Mouse (Mus musculus) liver, embryonic 11.5 days (tissue): ENCODE results near the gene Pigk. TPM values are rescaled to one million over a fixed set of nuclear protein-coding genes. Genes with fewer than 3 reads are reported as not detected.

Experiments used
- ATAC-seq: fragments of 200-750 bp; cut with Nextera tagmentation; replicated peaks from 2 replicates; pipeline ENCODE4 v1.8.0; 2017; ENCODE audit warnings: moderate number of reproducible peaks, mild to moderate bottlenecking, moderate TSS enrichment, moderate library complexity; ENCODE audit not compliant: low FRiP score
- DNase-seq: peaks from one replicate; pipeline ENCODE4 v3.0.0-alpha.2; 2017; ENCODE audit warnings: low spot score
- H3K27ac ChIP-seq: fragments of 300-500 bp; sonication (generic); 2 replicates; pipeline ENCODE4 v1.5.1; 2014; ENCODE audit warnings: mild to moderate bottlenecking, low read depth, low read length, control low read depth
- H3K27me3 ChIP-seq: fragments of 300-500 bp; sonication (generic); replicated peaks from 2 replicates; pipeline ENCODE4 v1.6.1; 2014; ENCODE audit warnings: low read length, mixed read lengths; ENCODE audit not compliant: control insufficient read depth, insufficient read depth
- H3K36me3 ChIP-seq: fragments of 300-500 bp; sonication (generic); 2 replicates; pipeline ENCODE4 v1.6.1; 2014; ENCODE audit warnings: mild to moderate bottlenecking, low read length, moderate library complexity, mixed read lengths; ENCODE audit not compliant: control insufficient read depth, insufficient read depth
- H3K4me1 ChIP-seq: fragments of 300-500 bp; sonication (generic); replicated peaks from 2 replicates; pipeline ENCODE4 v1.6.1; 2014; ENCODE audit warnings: low read length, mixed read lengths; ENCODE audit not compliant: control insufficient read depth, insufficient read depth
- H3K4me2 ChIP-seq: fragments of 300-500 bp; sonication (generic); 2 replicates; pipeline ENCODE4 v1.6.1; 2014; ENCODE audit warnings: mild to moderate bottlenecking, control low read depth, moderate library complexity
- H3K4me3 ChIP-seq: fragments of 300-500 bp; sonication (generic); 2 replicates; pipeline ENCODE4 v1.5.1; 2014; ENCODE audit warnings: low read depth, low read length, control low read depth
- H3K9ac ChIP-seq: fragments of 300-500 bp; sonication (generic); 2 replicates; pipeline ENCODE4 v1.6.1; 2014; ENCODE audit warnings: low read depth, low read length, control low read depth
- H3K9me3 ChIP-seq: fragments of 300-500 bp; sonication (generic); 2 replicates; pipeline ENCODE4 v1.6.1; 2016; ENCODE audit warnings: low read length, inconsistent platforms, mixed read lengths; ENCODE audit not compliant: control insufficient read depth
- whole genome bisulfite sequencing: fragments of 180-500 bp; shearing (Covaris S2); extraction: QIAGEN DNeasy Blood & Tissue Kit; methylation state at CpG from one replicate; pipeline ENCODE4 v1.1.7; 2014; 5-methylcytosine and 5-hydroxymethylcytosine counted together
- polyA plus RNA-seq: library from polyadenylated mRNA; unstranded; fragments of >200 nt; fragmentation: Nextera tagmentation; extraction: Ambion mirVana; gene quantifications from 2 replicates; pipeline ENCODE4 v1.2.1, GENCODE M21; 2014

Pigk gene
- polyA plus RNA-seq, 1 experiment from 2014 or later: 44.2 TPM

- Histone ChIP-seq H3K27me3 (no peaks in the 10 kb centered on the region), H3K36me3 (no peaks in the 10 kb centered on the region), H3K27ac (no peak overlapping the region), H3K9me3 (no peaks in the 10 kb centered on the region), H3K4me3 (no peak overlapping the region), H3K4me2 (no peak overlapping the region), H3K4me1 (peaks cover 3% of the 10 kb centered on the region), H3K9ac (no peak overlapping the region)
- 78% methylated on average over 3 of the region's 3 CpGs for WGBS
- ATAC-seq (no peak), DNase-seq (no peak)
Observed at GRCm38 (mm10) chr3:152709936-152710335, 4.0 kb upstream of the Pigk start.

- no peaks in the 10 kb centered on the region for H3K27me3 ChIP-seq
- H3K4me3 ChIP-seq: no peak overlapping the region
- no peaks in the 10 kb centered on the region for H3K9me3 ChIP-seq
- H3K36me3 ChIP-seq: no peaks in the 10 kb centered on the region
- no peak overlapping the region for H3K27ac ChIP-seq
- H3K9ac ChIP-seq: no peak overlapping the region
- WGBS: 66% methylated on average over 4 of the region's 4 CpGs
- no peak for ATAC-seq
- no peak for DNase-seq
- H3K4me2 ChIP-seq: no peak overlapping the region
- H3K4me1 ChIP-seq: peaks cover 4% of the 10 kb centered on the region
Observed at GRCm38 (mm10) chr3:152712957-152713356, 943 bp upstream of the Pigk start.

- no peak for ATAC-seq
- Histone ChIP-seq H3K4me3 (no peak overlapping the region), H3K4me2 (no peak overlapping the region), H3K4me1 (no peaks in the 10 kb centered on the region), H3K9me3 (no peaks in the 10 kb centered on the region), H3K27ac (no peak overlapping the region), H3K9ac (no peak overlapping the region), H3K27me3 (no peaks in the 10 kb centered on the region), H3K36me3 (no peaks in the 10 kb centered on the region; the same call in 1 of the 2 replicates)
- DNase-seq: no peak
- 72% methylated on average over 6 of the region's 6 CpGs for WGBS
Observed at GRCm38 (mm10) chr3:152721301-152721700, 7.4 kb downstream of the Pigk start.

GRCm38 (mm10) chr3:152722836-152723235 lies 8.9 kb downstream of the Pigk start:
- DNase-seq: no peak
- Histone ChIP-seq H3K27ac (no peak overlapping the region), H3K4me3 (no peak overlapping the region), H3K27me3 (no peaks in the 10 kb centered on the region), H3K36me3 (no peaks in the 10 kb centered on the region; the same call in 1 of the 2 replicates), H3K4me1 (no peaks in the 10 kb centered on the region), H3K9ac (no peak overlapping the region), H3K9me3 (no peaks in the 10 kb centered on the region), H3K4me2 (no peak overlapping the region)
- ATAC-seq: no peak
- WGBS: 76% methylated on average over 3 of the region's 3 CpGs

- ATAC-seq (no peak), DNase-seq (no peak)
- Histone ChIP-seq H3K27ac (no peak overlapping the region), H3K27me3 (no peaks in the 10 kb centered on the region), H3K4me3 (no peak overlapping the region), H3K4me1 (no peaks in the 10 kb centered on the region), H3K4me2 (no peak overlapping the region), H3K9me3 (no peaks in the 10 kb centered on the region), H3K36me3 (no peaks in the 10 kb centered on the region; the same call in 1 of the 2 replicates), H3K9ac (no peak overlapping the region)
- 84% methylated on average over 9 of the region's 9 CpGs for WGBS
Observed at GRCm38 (mm10) chr3:152724446-152724845, 10.5 kb downstream of the Pigk start.

- no peaks in the 10 kb centered on the region for H3K9me3 ChIP-seq
- H3K9ac ChIP-seq: no peak overlapping the region
- H3K4me2 ChIP-seq: no peak overlapping the region
- H3K4me1 ChIP-seq: no peaks in the 10 kb centered on the region
- no peak overlapping the region for H3K27ac ChIP-seq
- ATAC-seq (no peak), DNase-seq (peak; percentile 4)
- H3K36me3 ChIP-seq: no peaks in the 10 kb centered on the region; the same call in 1 of the 2 replicates
- H3K4me3 ChIP-seq: no peak overlapping the region
- H3K27me3 ChIP-seq: no peaks in the 10 kb centered on the region
- 87% methylated on average over 6 of the region's 6 CpGs for WGBS
Observed at GRCm38 (mm10) chr3:152728238-152728637, 14.3 kb downstream of the Pigk start.

GRCm38 (mm10) chr3:152733011-152733410 lies 19.1 kb downstream of the Pigk start:
- Histone ChIP-seq H3K4me3 (no peak overlapping the region), H3K36me3 (no peaks in the 10 kb centered on the region), H3K9me3 (no peaks in the 10 kb centered on the region), H3K27ac (no peak overlapping the region), H3K4me2 (no peak overlapping the region), H3K27me3 (no peaks in the 10 kb centered on the region), H3K4me1 (peaks cover 8% of the 10 kb centered on the region), H3K9ac (no peak overlapping the region)
- WGBS: 91% methylated on average over 4 of the region's 4 CpGs
- DNase-seq (no peak), ATAC-seq (no peak)

GRCm38 (mm10) chr3:152733513-152733912 lies 19.6 kb downstream of the Pigk start:
- H3K27me3 ChIP-seq: no peaks in the 10 kb centered on the region
- DNase-seq: no peak
- peaks cover 8% of the 10 kb centered on the region for H3K4me1 ChIP-seq
- ATAC-seq: no peak
- H3K27ac ChIP-seq: no peak overlapping the region
- no peak overlapping the region for H3K4me2 ChIP-seq
- no peaks in the 10 kb centered on the region for H3K36me3 ChIP-seq
- no peaks in the 10 kb centered on the region for H3K9me3 ChIP-seq
- H3K4me3 ChIP-seq: no peak overlapping the region
- H3K9ac ChIP-seq: no peak overlapping the region

- Histone ChIP-seq H3K9ac (no peak overlapping the region), H3K36me3 (no peaks in the 10 kb centered on the region), H3K4me2 (no peak overlapping the region; the same call in 1 of the 2 replicates), H3K4me1 (peaks cover 8% of the 10 kb centered on the region), H3K27me3 (no peaks in the 10 kb centered on the region), H3K9me3 (no peaks in the 10 kb centered on the region), H3K4me3 (no peak overlapping the region), H3K27ac (no peak overlapping the region)
- ATAC-seq: peak; percentile 65; the same call in 1 of the 2 replicates
- no peak for DNase-seq
- WGBS: 68% methylated on average over 11 of the region's 11 CpGs
Observed at GRCm38 (mm10) chr3:152734100-152734499, 20.2 kb downstream of the Pigk start.
